Mouse (Mus musculus) liver, embryonic 14.5 days (tissue): ENCODE results near the gene 5730522E02Rik.

Experiments
- CTCF ChIP-seq: IDR thresholded peaks from 2 replicates; pipeline ENCODE4 v1.5.1; 2016; ENCODE audit warnings: antibody characterized with exemption, low read depth, control low read depth
- EP300 ChIP-seq: IDR thresholded peaks from 2 replicates; pipeline ENCODE4 v1.6.1; 2016; ENCODE audit warnings: antibody characterized with exemption, low read depth

- TF ChIP-seq CTCF = no peak
- TF ChIP-seq EP300 = no peak
Observed at GRCm38 (mm10) chr11:25819789-25820188, 390.8 kb downstream of the 5730522E02Rik start.
